Mouse (Mus musculus) embryonic fibroblast, embryonic 13.5 days (primary cell): ENCODE data around the gene Meis2.

Source experiments
- CTCF ChIP-seq: IDR thresholded peaks from 2 replicates; pipeline ENCODE4 v1.5.1; 2011; ENCODE audit warnings: mild to moderate bottlenecking, control low read depth, low read length, moderate library complexity, borderline replicate concordance; ENCODE audit not compliant: insufficient read depth
- POLR2A ChIP-seq: IDR thresholded peaks from 2 replicates; pipeline ENCODE4 v1.6.1; 2011; ENCODE audit warnings: low read depth, mild to moderate bottlenecking, control low read depth, low read length, moderate library complexity

GRCm38 (mm10) chr2:115857123-115858080, 208.2 kb downstream of the Meis2 start:
- no peak for TF ChIP-seq POLR2A
- TF ChIP-seq CTCF: no peak
